Comparison of ENCODE assay signal across 32 mouse cellular contexts in genomic region chr4:152197545-152197944, GRCm38 (mm10). TPM values are rescaled to one million over a fixed set of nuclear protein-coding genes. Genes with fewer than 3 reads are reported as not detected.
DNase-seq lines count a peak whose midpoint lies in the region; ATAC-seq and TF ChIP-seq lines count a peak whose summit lies in the region.
"Had no signal": no experiment of that assay in that cellular context is flagged by ENCODE, and none has a peak within 500 bp of the region (broad histone marks: within the 10 kb centered on the region; RNA-seq: fewer than 3 reads in every experiment).

No protein-coding gene starts in this region.

- 25% methylated on average over 5 of the region's 5 CpGs for WGBS in liver, embryonic 13.5 days (ENCODE audit: insufficient replicate concordance)

- H3K9ac ChIP-seq in liver, embryonic 13.5 days = no peak overlapping the region
- H3K9ac ChIP-seq: heart, embryonic 13.5 days; limb, embryonic 12.5 days; midbrain, embryonic 12.5 days had no signal

- no peak overlapping the region for H3K27ac ChIP-seq in liver, embryonic 13.5 days
- H3K27ac ChIP-seq: embryonic facial prominence, embryonic 10.5 days; forebrain, embryonic 10.5 days; heart, embryonic 13.5 days; layer of hippocampus, adult 2 months; limb, embryonic 12.5 days; macrophage; midbrain, embryonic 12.5 days had no signal

- peaks cover 36% of the 10 kb centered on the region for H3K36me3 ChIP-seq in G1E (replicated peaks)
- H3K36me3 ChIP-seq in liver, embryonic 13.5 days = no peaks in the 10 kb centered on the region
- H3K36me3 ChIP-seq: embryonic facial prominence, embryonic 10.5 days; forebrain, embryonic 10.5 days; heart, embryonic 13.5 days; limb, embryonic 12.5 days; midbrain, embryonic 12.5 days had no signal

- no peak overlapping the region for H3K4me3 ChIP-seq in G1E (ENCODE audit: low read depth, low read length)
- H3K4me3 ChIP-seq in liver, embryonic 13.5 days (replicated peaks) = no peak overlapping the region
- H3K4me3 ChIP-seq: embryonic facial prominence, embryonic 10.5 days; forebrain, embryonic 10.5 days; heart, embryonic 13.5 days; layer of hippocampus, adult 2 months; limb, embryonic 12.5 days; midbrain, embryonic 12.5 days had no signal

- peaks cover 59% of the 10 kb centered on the region for H3K4me1 ChIP-seq in G1E (ENCODE audit: insufficient read depth, low read depth, low read length)
- peaks cover 81% of the 10 kb centered on the region for H3K4me1 ChIP-seq in liver, embryonic 13.5 days (replicated peaks)

- H3K4me2 ChIP-seq in liver, embryonic 13.5 days = no peak overlapping the region
- H3K4me2 ChIP-seq: heart, embryonic 13.5 days; limb, embryonic 12.5 days; midbrain, embryonic 12.5 days had no signal

- H3K9me3 ChIP-seq in G1E (replicated peaks) = no peaks in the 10 kb centered on the region
- H3K9me3 ChIP-seq in liver, embryonic 13.5 days (replicated peaks) = no peaks in the 10 kb centered on the region
- H3K9me3 ChIP-seq: embryonic facial prominence, embryonic 10.5 days; forebrain, embryonic 10.5 days; heart, embryonic 13.5 days; limb, embryonic 12.5 days; midbrain, embryonic 12.5 days had no signal

- DNase-seq in CD4-positive helper T cell, adult 2 months (ENCODE audit: low read depth, low spot score) = peak; percentile 79
- no peak for DNase-seq in G1E (ENCODE audit: low spot score)
- DNase-seq in liver, embryonic 13.5 days = no peak
- peak; percentile 51 to 69 for DNase-seq in natural killer cell, adult 2 months (ENCODE audit: low spot score in 2 of 2)
- no peak for DNase-seq in kidney, postnatal 36 days
- DNase-seq in ovary, postnatal 14 days (ENCODE audit: low spot score) = no peak
- DNase-seq: cerebellum, adult 11 months; cerebellum, adult 9-11 months; gastrocnemius, postnatal 14 days; heart, adult 18-20 months; heart, postnatal 14 days; kidney, adult 8-10 months; kidney, postnatal 10 days; thymus, postnatal 4 days had no signal

- ATAC-seq in G1E (ENCODE audit: extremely low read depth, insufficient number of reproducible peaks, low FRiP score, poor library complexity, severe bottlenecking) = peak; percentile 18; the same call in 1 of the 2 replicates
- peak; percentile 52 for ATAC-seq in liver, embryonic 13.5 days (ENCODE audit: low read depth)
- no peak for ATAC-seq in erythroblast, adult 5-6 weeks (replicated peaks; ENCODE audit: low FRiP score, poor library complexity, severe bottlenecking)
- ATAC-seq: forebrain, embryonic 16.5 days; lung, postnatal 0 days had no signal

- TF ChIP-seq CTCF in G1E (IDR thresholded peaks at IDR 0.05; ENCODE audit: low read depth, low read length) = no peak

- H3K27me3 ChIP-seq in G1E (ENCODE audit: insufficient read depth, low read length) = no peaks in the 10 kb centered on the region
- no peaks in the 10 kb centered on the region for H3K27me3 ChIP-seq in liver, embryonic 13.5 days
- H3K27me3 ChIP-seq: heart, embryonic 13.5 days; limb, embryonic 12.5 days; midbrain, embryonic 12.5 days had no signal

RNA-seq across cellular contexts. Expression of gene Acot7, which starts 19.6 kb away (rescaled TPM):
- total RNA-seq in G1E (2014; fragmentation: Nextera tagmentation) (17.1 and 22.1 TPM in 2 replicates), G1E (2017) (17.6 and 18.6 TPM in 2 replicates)
- polyA plus RNA-seq in G1E (2012) = 46.2 and 51.1 TPM in 2 replicates
- polyA plus RNA-seq in liver, embryonic 13.5 days (2015; fragmentation: Nextera tagmentation; extraction: Ambion mirVana) = 24.8 and 25.2 TPM in 2 replicates
- 15.3 and 19.4 TPM in 2 replicates for total RNA-seq in erythroblast, adult 5-6 weeks (2015; ENCODE audit: low replicate concordance)
- total RNA-seq in erythroblast, adult 5-6 weeks (2017; ENCODE audit: low replicate concordance) = 5.2 and 9.7 TPM in 2 replicates

RNA-seq across cellular contexts. Expression of gene Hes2, which starts 38.9 kb away (rescaled TPM):
- total RNA-seq in G1E (2014; fragmentation: Nextera tagmentation) = not detected in 2 replicates
- 0.33 and 0.46 TPM in 2 replicates for total RNA-seq in G1E (2017)
- 0.04 and 0.18 TPM in 2 replicates for polyA plus RNA-seq in G1E (2012)
- polyA plus RNA-seq in liver, embryonic 13.5 days (2015; fragmentation: Nextera tagmentation; extraction: Ambion mirVana) = 0.06 TPM in 1 of 2 replicates, not detected in the other
- not detected in 2 replicates for total RNA-seq in erythroblast, adult 5-6 weeks (2015; ENCODE audit: low replicate concordance)
- not detected in 2 replicates for total RNA-seq in erythroblast, adult 5-6 weeks (2017; ENCODE audit: low replicate concordance)
- total RNA-seq: adrenal gland, adult 18-20 months; adrenal gland, postnatal 4 days; gastrocnemius, postnatal 14 days; heart, adult 18-20 months; heart, postnatal 14 days; layer of hippocampus, adult 2 months; layer of hippocampus, postnatal 25 days; left cerebral cortex, postnatal 10 days had no signal
- polyA plus RNA-seq: cortical plate, adult 2 months; forebrain, embryonic 10.5 days; forebrain, embryonic 16.5 days; heart, embryonic 13.5 days; intestine, embryonic 14.5 days; limb, embryonic 12.5 days; liver, embryonic 16.5 days; spleen, adult 2 months had no signal

RNA-seq across cellular contexts. Expression of gene Espn, which starts 45.4 kb away (rescaled TPM):
- total RNA-seq in G1E (2014; fragmentation: Nextera tagmentation) = 9.3 and 16.4 TPM in 2 replicates
- total RNA-seq in G1E (2017) = 4.2 and 4.3 TPM in 2 replicates
- polyA plus RNA-seq in G1E (2012) = 48.0 and 61.7 TPM in 2 replicates
- polyA plus RNA-seq in liver, embryonic 13.5 days (2015; fragmentation: Nextera tagmentation; extraction: Ambion mirVana) = 1.8 and 2.1 TPM in 2 replicates
- not detected in 2 replicates for total RNA-seq in erythroblast, adult 5-6 weeks (2015; ENCODE audit: low replicate concordance)
- 0.34 and 0.42 TPM in 2 replicates for total RNA-seq in erythroblast, adult 5-6 weeks (2017; ENCODE audit: low replicate concordance)

Comparison
In these comparisons a context has a peak if more than half of its experiments do, and no peak if none do; other contexts are left out.
1. DNase-seq: peak in CD4-positive helper T cell, adult 2 months (single experiment) and natural killer cell, adult 2 months (2 of 2); none in G1E (single experiment), liver, embryonic 13.5 days (single experiment), kidney, postnatal 36 days (0 of 2) and ovary, postnatal 14 days (single experiment).